Mouse (Mus musculus): ENCODE measurements at regions not wholly inside any gene's neighbourhood (a gene's known extent, or its start where the extent isn't known, plus 50 kb on each side); places are given as distances from the start of the nearest gene placed in this dataset.

DNA sequence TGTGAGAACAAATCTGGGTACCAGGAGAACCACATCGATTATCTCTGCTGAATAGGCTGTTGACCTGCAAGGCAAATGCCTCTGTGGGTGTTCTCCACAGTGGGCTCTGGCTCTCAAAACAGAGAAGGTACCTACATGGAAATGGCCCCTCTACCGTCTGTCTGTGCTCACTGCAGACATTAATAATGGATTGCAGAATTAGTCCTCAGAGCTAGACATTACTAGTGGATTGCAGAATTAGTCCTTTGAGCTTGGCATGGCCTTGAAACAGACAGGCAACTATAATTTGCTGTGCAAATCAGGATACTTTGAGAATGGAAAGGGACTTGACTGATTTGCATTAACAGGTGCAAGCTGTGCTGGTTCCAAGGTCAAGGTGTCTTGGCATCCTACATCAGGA lies 77.3 kb upstream of the Gm26897 start:
- TF ChIP-seq CTCF (IDR thresholded peaks at IDR 0.05; ENCODE audit: control insufficient read depth, insufficient read depth, low read length) (no peak), POLR2A (IDR thresholded peaks at IDR 0.05; ENCODE audit: borderline replicate concordance, control insufficient read depth, low read depth, low read length) (no peak)

Data from bone marrow, adult 2 months (tissue).